Mouse (Mus musculus) heart, adult 2 months (tissue): Measurements from ENCODE around the gene Tmem242.
A peak's percentile ranks its signal among the peaks of the same experiment; 100 is the strongest.

Experiments used
- CTCF ChIP-seq: fragments of 200-600 bp; IDR thresholded peaks from 2 replicates; pipeline ENCODE4 v1.8.1; 2022; ENCODE audit warnings: antibody characterized with exemption, mild to moderate bottlenecking, moderate library complexity
- EP300 ChIP-seq: fragments of 200-500 bp; IDR thresholded peaks from 2 replicates; pipeline ENCODE4 v1.6.1; 2011; ENCODE audit warnings: low read depth, low read length, control low read depth; ENCODE audit not compliant: insufficient read depth
- POLR2A ChIP-seq: fragments of 200-500 bp; IDR thresholded peaks from 2 replicates; pipeline ENCODE4 v1.6.1; 2011; ENCODE audit warnings: mild to moderate bottlenecking, low read depth, low read length, control low read depth; ENCODE audit not compliant: insufficient read depth

GRCm38 (mm10) chr17:5429090-5429771, 10.8 kb downstream of the Tmem242 start:
- TF ChIP-seq POLR2A (0 out of 2 replicates have a peak, but pooled peaks have one; percentile 11), CTCF (no peak), EP300 (peak; percentile 79; the same call in 1 of the 2 replicates)
